Mouse (Mus musculus): ENCODE measurements around the gene Rras. TPM values are rescaled to one million over a fixed set of nuclear protein-coding genes. Genes with fewer than 3 reads are reported as not detected.

The Rras gene
- total RNA-seq (2014; fragmentation: Nextera tagmentation), result 16.3 and 22.1 TPM in 2 replicates
- total RNA-seq (2017), result 3.1 and 3.2 TPM in 2 replicates
- polyA plus RNA-seq (2012), result 5.6 and 6.9 TPM in 2 replicates

DNA sequence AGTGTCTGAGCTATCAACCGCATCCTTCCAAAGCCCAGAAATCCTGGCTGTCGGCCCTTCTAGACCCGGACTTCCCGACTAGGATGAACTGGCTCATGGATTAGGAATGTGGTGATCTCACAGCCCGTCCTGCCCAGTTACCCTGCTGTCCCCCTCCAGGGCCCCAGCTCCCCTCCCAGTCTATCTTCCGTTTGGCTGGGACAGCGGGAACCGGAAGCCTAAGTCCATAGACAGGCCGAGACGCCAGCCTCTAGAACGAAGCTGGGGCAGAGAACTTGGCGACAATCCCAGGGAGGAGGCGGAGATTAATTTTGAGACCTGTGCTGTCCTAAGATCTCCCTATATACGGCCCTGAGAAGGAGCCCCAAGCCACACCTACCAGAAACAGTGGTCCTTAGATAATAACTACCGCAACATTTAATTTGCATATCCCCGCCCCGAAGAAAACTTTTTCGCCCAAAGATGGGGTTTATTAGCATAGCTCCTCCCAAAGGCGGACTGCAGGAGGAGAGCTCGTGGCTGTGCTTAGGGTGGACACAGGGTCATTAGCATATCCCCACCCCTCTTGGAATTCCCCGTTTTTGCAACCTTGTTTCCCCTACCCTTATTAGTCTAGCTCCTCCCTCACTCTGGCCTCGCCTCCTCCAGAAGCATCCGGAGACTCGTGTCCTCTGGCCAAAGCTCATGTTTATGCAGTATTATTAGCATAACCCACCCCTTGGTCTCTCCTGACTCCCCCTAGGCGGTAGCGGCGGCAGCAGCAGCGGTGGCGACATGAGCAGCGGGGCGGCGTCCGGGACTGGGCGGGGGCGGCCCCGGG lies at the start of gene Rras:
Gene Rras, plus strand, starts transcription at position 720 of the 820 bp plus-strand sequence.
- ATAC-seq (ENCODE audit: extremely low read depth, insufficient number of reproducible peaks, low FRiP score, poor library complexity, severe bottlenecking), result peak; percentile 88

DNA sequence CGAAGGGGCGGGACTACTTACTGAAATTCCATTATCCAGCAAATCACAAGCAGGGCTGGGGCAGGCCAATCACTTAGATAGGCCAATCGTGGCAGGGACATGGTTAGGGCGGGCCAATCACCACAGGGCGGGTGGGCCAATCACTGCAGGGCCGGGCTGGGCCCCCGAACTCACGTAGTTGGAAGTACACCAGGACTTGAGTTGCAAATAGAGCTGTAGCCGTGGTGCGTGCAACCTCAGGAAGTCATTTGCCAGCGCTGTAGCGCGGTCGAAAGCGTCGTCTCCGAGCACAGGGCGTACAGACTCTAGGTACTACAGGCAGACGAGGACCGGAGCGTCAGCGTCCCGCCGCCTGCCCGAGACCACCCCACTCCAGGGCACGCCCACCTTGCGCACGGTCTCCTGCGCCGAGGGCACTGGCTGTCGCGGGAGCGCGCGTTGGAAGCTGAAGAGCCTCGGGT lies 47.5 kb upstream of the Rras start:
- no peak for ATAC-seq (ENCODE audit: extremely low read depth, insufficient number of reproducible peaks, low FRiP score, poor library complexity, severe bottlenecking)
- TF ChIP-seq TAL1 (conservative IDR thresholded peaks at IDR 0.05; ENCODE audit: low read depth, low read length) (no peak), POLR2AphosphoS5 (IDR thresholded peaks at IDR 0.05; ENCODE audit: insufficient replicate concordance, low read depth, low read length) (no peak), GATA1 (IDR thresholded peaks at IDR 0.05; ENCODE audit: borderline replicate concordance, low read length) (no peak), GATA2 (IDR thresholded peaks at IDR 0.05; ENCODE audit: borderline replicate concordance, low read depth, low read length) (no peak), CTCF (IDR thresholded peaks at IDR 0.05; ENCODE audit: low read depth, low read length) (no peak)
- peaks cover 4% of the 10 kb centered on the region for H3K36me3 ChIP-seq (replicated peaks)
- H3K4me3 ChIP-seq (ENCODE audit: low read depth, low read length), result peak overlapping the region; percentile 33; the same call in 1 of the 2 replicates
- H3K27me3 ChIP-seq (ENCODE audit: insufficient read depth, low read length), result peaks cover 42% of the 10 kb centered on the region
- no peak for DNase-seq (ENCODE audit: low spot score)
- H3K4me1 ChIP-seq (ENCODE audit: insufficient read depth, low read depth, low read length), result peaks cover 41% of the 10 kb centered on the region
- H3K9me3 ChIP-seq (replicated peaks), result no peaks in the 10 kb centered on the region

More for the DNA sequence above, at the start of gene Rras:
- H3K4me1 ChIP-seq (ENCODE audit: insufficient read depth, low read depth, low read length), result peaks cover 56% of the 10 kb centered on the region
- peaks cover 25% of the 10 kb centered on the region for H3K36me3 ChIP-seq (replicated peaks)
- TF ChIP-seq GATA2 (IDR thresholded peaks at IDR 0.05; ENCODE audit: borderline replicate concordance, low read depth, low read length) (no peak), POLR2AphosphoS5 (IDR thresholded peaks at IDR 0.05; ENCODE audit: insufficient replicate concordance, low read depth, low read length) (no peak), GATA1 (IDR thresholded peaks at IDR 0.05; ENCODE audit: borderline replicate concordance, low read length) (no peak), TAL1 (conservative IDR thresholded peaks at IDR 0.05; ENCODE audit: low read depth, low read length) (no peak)
- peak within 1 kb of the TSS; percentile 92 for H3K4me3 ChIP-seq (ENCODE audit: low read depth, low read length)
- H3K9me3 ChIP-seq (replicated peaks), result no peaks in the 10 kb centered on the region
- peaks cover 24% of the 10 kb centered on the region for H3K27me3 ChIP-seq (ENCODE audit: insufficient read depth, low read length)
- DNase-seq (ENCODE audit: low spot score), result peak; percentile 91

DNA sequence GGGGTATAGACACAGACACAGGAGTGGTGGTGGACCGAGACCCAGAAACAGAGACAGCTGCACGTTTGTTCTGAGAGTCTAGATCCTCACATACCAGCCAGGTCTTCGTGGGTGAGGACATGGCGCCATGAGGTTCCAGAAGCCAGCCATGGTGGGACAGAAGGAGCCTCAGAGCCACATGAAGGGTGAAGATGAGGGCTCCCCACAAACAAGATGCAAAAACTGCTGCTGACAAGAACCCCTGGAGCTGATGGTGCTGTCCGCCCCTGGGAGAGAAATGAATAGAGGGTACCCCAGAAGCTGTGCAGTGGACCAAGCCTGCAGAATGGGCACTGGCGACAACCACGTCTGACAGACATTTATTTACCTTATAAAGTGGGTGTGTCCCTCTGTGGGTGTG lies 46.6 kb upstream of the Rras start:
- DNase-seq (ENCODE audit: low spot score) (no peak), ATAC-seq (ENCODE audit: extremely low read depth, insufficient number of reproducible peaks, low FRiP score, poor library complexity, severe bottlenecking) (no peak)
- Histone ChIP-seq H3K27me3 (ENCODE audit: insufficient read depth, low read length) (peaks cover 41% of the 10 kb centered on the region), H3K4me3 (ENCODE audit: low read depth, low read length) (no peak overlapping the region), H3K4me1 (ENCODE audit: insufficient read depth, low read depth, low read length) (peaks cover 44% of the 10 kb centered on the region), H3K36me3 (replicated peaks) (peaks cover 13% of the 10 kb centered on the region), H3K9me3 (replicated peaks) (no peaks in the 10 kb centered on the region)
- no peak for TF ChIP-seq POLR2AphosphoS5 (IDR thresholded peaks at IDR 0.05; ENCODE audit: insufficient replicate concordance, low read depth, low read length)

DNA sequence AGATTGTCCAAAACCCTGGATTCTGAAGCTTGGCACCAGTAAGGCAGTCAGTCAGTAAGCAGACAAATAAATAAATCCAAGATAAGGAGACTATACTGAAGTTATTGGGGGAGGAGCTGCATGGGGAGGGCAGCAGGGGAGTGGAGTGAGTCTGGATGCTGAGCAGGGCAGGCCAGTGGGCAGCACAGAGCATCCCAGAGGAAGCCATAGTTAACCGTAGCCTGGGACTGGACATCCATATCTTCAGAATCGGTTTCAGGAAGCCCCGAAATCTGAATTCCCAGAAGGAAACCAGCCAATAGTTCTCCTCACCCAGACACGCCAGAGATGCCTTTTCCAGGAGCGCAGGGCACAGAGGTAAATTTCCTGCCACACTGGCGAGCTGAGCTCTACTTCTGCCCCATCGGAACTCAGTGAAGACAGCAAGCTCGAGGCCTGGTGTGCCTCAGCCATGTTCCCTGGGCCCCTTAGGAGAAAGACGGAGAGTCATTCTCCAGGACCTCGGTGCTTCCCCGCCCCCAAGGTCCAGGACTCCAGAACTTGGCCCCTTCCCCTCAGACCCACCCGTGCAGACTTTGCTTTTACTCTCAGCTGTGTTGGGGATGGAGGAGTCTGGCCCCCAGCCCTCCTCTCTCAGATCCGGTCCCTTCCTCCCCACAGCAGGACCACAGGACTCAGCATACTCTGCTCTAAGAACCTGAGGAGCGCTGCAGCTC lies 44.2 kb upstream of the Rras start:
- ATAC-seq (ENCODE audit: extremely low read depth, insufficient number of reproducible peaks, low FRiP score, poor library complexity, severe bottlenecking), result no peak

DNA sequence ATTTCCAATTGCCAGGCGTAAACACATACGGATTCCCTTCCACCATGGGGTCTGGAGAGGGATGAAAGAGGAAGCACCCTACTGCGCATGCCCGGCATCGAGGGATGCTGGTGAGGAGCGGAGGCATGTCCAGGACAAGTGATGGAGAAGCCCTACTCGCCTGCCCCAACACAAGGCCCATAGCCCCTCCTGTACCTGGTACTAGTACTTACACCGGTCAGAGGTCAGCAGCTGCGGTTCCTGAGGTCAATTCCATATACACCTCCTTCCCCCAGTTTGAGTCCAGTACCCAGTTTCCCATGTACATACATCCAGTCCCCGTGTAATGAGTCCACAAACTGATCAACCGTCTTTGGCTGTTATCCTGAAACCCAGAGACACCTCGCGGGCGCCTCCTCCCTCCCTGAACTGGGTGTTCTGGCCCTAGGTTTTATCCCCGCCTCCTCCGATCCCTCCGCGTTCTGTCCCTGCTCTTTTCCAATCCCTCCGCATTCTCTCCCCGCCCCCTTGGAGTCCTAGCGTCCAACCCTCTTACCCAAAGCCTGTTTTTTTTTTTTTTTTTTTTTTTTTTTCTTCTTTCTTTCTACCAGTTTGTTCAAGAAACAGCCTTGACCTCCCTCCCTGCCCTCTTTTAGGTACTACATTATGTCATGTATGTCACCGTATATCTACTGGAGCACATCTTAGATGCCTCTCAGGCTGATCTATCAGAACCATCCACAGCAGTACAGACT lies 43.2 kb upstream of the Rras start, which contains the start of gene Cpt1c:
Gene Cpt1c, minus strand, starts transcription at position 469 of the 734 bp plus-strand sequence.
- Histone ChIP-seq H3K27me3 (ENCODE audit: insufficient read depth, low read length) (peaks cover 29% of the 10 kb centered on the region), H3K9me3 (replicated peaks) (no peaks in the 10 kb centered on the region), H3K36me3 (replicated peaks) (peaks cover 47% of the 10 kb centered on the region), H3K4me3 (ENCODE audit: low read depth, low read length) (peak within 1 kb of the TSS; percentile 56; the same call in 1 of the 2 replicates), H3K4me1 (ENCODE audit: insufficient read depth, low read depth, low read length) (peaks cover 63% of the 10 kb centered on the region)
- peak; percentile 8; the same call in 1 of the 2 replicates for ATAC-seq (ENCODE audit: extremely low read depth, insufficient number of reproducible peaks, low FRiP score, poor library complexity, severe bottlenecking)
- DNase-seq (ENCODE audit: low spot score), result peak; percentile 55
- TF ChIP-seq CTCF (IDR thresholded peaks at IDR 0.05; ENCODE audit: low read depth, low read length) (no peak), GATA2 (IDR thresholded peaks at IDR 0.05; ENCODE audit: borderline replicate concordance, low read depth, low read length) (no peak), POLR2AphosphoS5 (IDR thresholded peaks at IDR 0.05; ENCODE audit: insufficient replicate concordance, low read depth, low read length) (peak; percentile 79)

More for the DNA sequence above, 44.2 kb upstream of the Rras start:
- no peak for TF ChIP-seq CTCF (IDR thresholded peaks at IDR 0.05; ENCODE audit: low read depth, low read length)
- no peak for TF ChIP-seq GATA1 (IDR thresholded peaks at IDR 0.05; ENCODE audit: borderline replicate concordance, low read length)
- TF ChIP-seq TAL1 (conservative IDR thresholded peaks at IDR 0.05; ENCODE audit: low read depth, low read length), result no peak
- no peak for TF ChIP-seq GATA2 (IDR thresholded peaks at IDR 0.05; ENCODE audit: borderline replicate concordance, low read depth, low read length)
- no peak for TF ChIP-seq POLR2AphosphoS5 (IDR thresholded peaks at IDR 0.05; ENCODE audit: insufficient replicate concordance, low read depth, low read length)
- Histone ChIP-seq H3K4me1 (ENCODE audit: insufficient read depth, low read depth, low read length) (peaks cover 54% of the 10 kb centered on the region), H3K36me3 (replicated peaks) (peaks cover 37% of the 10 kb centered on the region), H3K4me3 (ENCODE audit: low read depth, low read length) (peak overlapping the region; percentile 25; the same call in 1 of the 2 replicates), H3K9me3 (replicated peaks) (no peaks in the 10 kb centered on the region), H3K27me3 (ENCODE audit: insufficient read depth, low read length) (peaks cover 30% of the 10 kb centered on the region)
- no peak for DNase-seq (ENCODE audit: low spot score)

DNA sequence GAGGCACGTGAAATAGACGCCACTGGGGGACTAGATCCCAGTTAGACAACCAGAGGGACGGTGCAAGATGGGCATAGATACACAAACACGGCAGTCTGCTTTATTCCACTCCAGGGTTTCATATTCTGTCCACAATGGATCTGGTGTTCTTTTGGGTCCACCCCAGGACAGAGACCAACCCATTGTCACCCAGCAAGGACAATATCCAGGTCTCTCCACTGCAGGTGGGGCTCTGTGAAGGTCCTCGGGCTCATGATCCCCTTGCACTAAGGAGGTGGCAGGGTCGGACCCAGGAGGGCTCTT lies 42.7 kb upstream of the Rras start:
- no peak for ATAC-seq (ENCODE audit: extremely low read depth, insufficient number of reproducible peaks, low FRiP score, poor library complexity, severe bottlenecking)
- peaks cover 64% of the 10 kb centered on the region for H3K4me1 ChIP-seq (ENCODE audit: insufficient read depth, low read depth, low read length)
- no peaks in the 10 kb centered on the region for H3K9me3 ChIP-seq (replicated peaks)
- H3K27me3 ChIP-seq (ENCODE audit: insufficient read depth, low read length), result peaks cover 25% of the 10 kb centered on the region
- peaks cover 52% of the 10 kb centered on the region for H3K36me3 ChIP-seq (replicated peaks)
- no peak overlapping the region; the same call in 1 of the 2 replicates for H3K4me3 ChIP-seq (ENCODE audit: low read depth, low read length)
- TF ChIP-seq GATA1 (IDR thresholded peaks at IDR 0.05; ENCODE audit: borderline replicate concordance, low read length) (no peak), POLR2AphosphoS5 (IDR thresholded peaks at IDR 0.05; ENCODE audit: insufficient replicate concordance, low read depth, low read length) (no peak), GATA2 (IDR thresholded peaks at IDR 0.05; ENCODE audit: borderline replicate concordance, low read depth, low read length) (no peak), TAL1 (conservative IDR thresholded peaks at IDR 0.05; ENCODE audit: low read depth, low read length) (no peak), CTCF (IDR thresholded peaks at IDR 0.05; ENCODE audit: low read depth, low read length) (no peak)
- no peak for DNase-seq (ENCODE audit: low spot score)
